Mouse (Mus musculus) megakaryocyte, embryonic 14.5 days (primary cell): ENCODE results near the gene Ralgapa2.

Experiments
- FLI1 ChIP-seq: IDR thresholded peaks from 2 replicates; pipeline ENCODE4 v1.6.1; 2012; ENCODE audit warnings: low read length, inconsistent platforms, mixed read lengths
- GATA1 ChIP-seq: IDR thresholded peaks from 3 replicates; pipeline ENCODE4 v1.6.1; 2012; ENCODE audit warnings: mixed read lengths, low read length, inconsistent platforms, borderline replicate concordance

DNA sequence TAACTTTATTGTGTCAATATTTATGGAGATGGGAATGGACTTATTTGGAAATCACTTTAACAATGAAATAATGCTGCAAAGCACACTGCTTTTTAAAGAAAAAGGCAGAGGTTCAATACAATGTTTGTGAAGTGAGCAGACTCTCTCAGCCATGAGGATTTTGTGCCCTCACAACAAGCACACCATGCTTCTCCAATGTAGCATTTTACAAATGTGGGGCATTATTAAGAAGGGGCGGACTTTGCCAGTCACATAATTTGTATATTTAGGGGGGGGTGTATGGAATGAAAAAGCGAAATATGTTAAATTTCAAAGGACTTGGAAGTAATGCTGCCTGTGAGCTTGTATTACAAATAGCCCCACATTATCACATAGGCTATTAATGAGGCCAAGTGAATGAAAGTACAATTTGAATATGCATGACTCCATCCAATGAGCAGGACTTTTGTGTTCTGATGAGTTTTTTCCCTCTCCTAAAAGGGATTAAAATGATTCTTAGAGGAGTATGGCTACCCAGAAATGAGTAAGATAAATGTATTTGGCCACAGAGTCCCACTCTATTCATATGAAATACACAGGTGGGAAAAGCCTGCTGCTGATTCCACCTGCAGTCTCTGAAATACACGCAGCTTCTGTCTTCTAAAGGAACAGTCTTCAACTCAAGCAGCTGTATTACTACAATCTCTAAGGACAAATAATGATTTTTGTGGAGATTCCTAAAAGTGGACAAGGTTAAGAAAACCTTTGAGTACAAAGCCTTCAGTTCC lies 187.8 kb downstream of the Ralgapa2 start:
- TF ChIP-seq FLI1 (no peak), GATA1 (no peak)
